Mouse (Mus musculus) heart, adult 2 months (tissue): ENCODE data around the gene Rsrc1.

Source experiments
- CTCF ChIP-seq: fragments of 200-600 bp; IDR thresholded peaks from 2 replicates; pipeline ENCODE4 v1.8.1; 2022; ENCODE audit warnings: antibody characterized with exemption, mild to moderate bottlenecking, moderate library complexity
- EP300 ChIP-seq: fragments of 200-500 bp; IDR thresholded peaks from 2 replicates; pipeline ENCODE4 v1.6.1; 2011; ENCODE audit warnings: low read depth, low read length, control low read depth; ENCODE audit not compliant: insufficient read depth
- POLR2A ChIP-seq: fragments of 200-500 bp; IDR thresholded peaks from 2 replicates; pipeline ENCODE4 v1.6.1; 2011; ENCODE audit warnings: mild to moderate bottlenecking, low read depth, low read length, control low read depth; ENCODE audit not compliant: insufficient read depth

DNA sequence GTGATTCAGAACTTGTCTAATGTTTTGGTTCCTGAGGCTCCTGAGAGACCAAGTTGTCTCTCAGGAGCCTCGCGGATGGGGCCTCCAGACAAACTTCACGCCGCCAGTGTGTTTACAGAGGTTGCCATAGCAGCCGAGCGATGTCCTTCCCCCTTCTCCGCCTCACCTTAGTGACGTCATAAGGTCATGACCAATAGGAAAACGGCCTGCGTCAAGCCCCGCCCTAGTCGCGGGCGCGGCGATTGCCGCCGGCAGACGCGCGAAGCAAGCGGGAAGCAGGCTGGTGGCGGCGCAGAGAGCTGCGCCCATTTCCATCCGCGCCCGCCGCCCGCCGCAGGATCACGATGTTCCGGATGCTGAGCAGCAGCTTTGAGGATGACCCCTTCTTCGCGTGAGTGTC, 392.7 kb downstream of the Rsrc1 start, which contains the start of gene Mlf1:
- TF ChIP-seq CTCF (peak; percentile 32), POLR2A (peak; percentile 74), EP300 (no peak)
